Mouse (Mus musculus): ENCODE measurements around the gene Cmip. TPM values are rescaled to one million over a fixed set of nuclear protein-coding genes. Genes with fewer than 3 reads are reported as not detected.

Gene Cmip
- polyA plus RNA-seq, 1 experiment from 2014 or later = 28.5 TPM

- 64% methylated on average over 8 of the region's 8 CpGs for WGBS
- H3K4me2 ChIP-seq = no peak overlapping the region
- no peak overlapping the region for H3K4me3 ChIP-seq (ENCODE audit: low read depth, low read length)
- DNase-seq (ENCODE audit: low spot score, missing footprints) (no peak), ATAC-seq (ENCODE audit: low FRiP score) (peak; percentile 49; the same call in 1 of the 2 replicates)
- 0 out of 2 replicates have a peak overlapping the region, but pooled peaks have one; percentile 59 for H3K27ac ChIP-seq (ENCODE audit: low read depth, low read length)
- no peaks in the 10 kb centered on the region for H3K36me3 ChIP-seq (ENCODE audit: control insufficient read depth, insufficient read depth, low read length)
- H3K9ac ChIP-seq (ENCODE audit: low read length) = no peak overlapping the region
- H3K4me1 ChIP-seq (ENCODE audit: control insufficient read depth, insufficient read depth, low read length) = peaks cover 22% of the 10 kb centered on the region
- no peaks in the 10 kb centered on the region for H3K9me3 ChIP-seq (ENCODE audit: control insufficient read depth, low read length)
- H3K27me3 ChIP-seq (ENCODE audit: control insufficient read depth, insufficient read depth, low read length) = no peaks in the 10 kb centered on the region
Measured at GRCm38 (mm10) chr8:117322715-117323310, 65.9 kb downstream of the Cmip start.

- H3K9me3 ChIP-seq (ENCODE audit: control insufficient read depth, low read length) = no peaks in the 10 kb centered on the region
- H3K9ac ChIP-seq (ENCODE audit: low read length) = no peak overlapping the region
- no peak overlapping the region for H3K27ac ChIP-seq (ENCODE audit: low read depth, low read length)
- no peak for ATAC-seq (ENCODE audit: low FRiP score)
- H3K27me3 ChIP-seq (ENCODE audit: control insufficient read depth, insufficient read depth, low read length) = no peaks in the 10 kb centered on the region
- no peaks in the 10 kb centered on the region for H3K36me3 ChIP-seq (ENCODE audit: control insufficient read depth, insufficient read depth, low read length)
- H3K4me3 ChIP-seq (ENCODE audit: low read depth, low read length) = no peak overlapping the region
- no peak for DNase-seq (ENCODE audit: low spot score, missing footprints)
- no peak overlapping the region for H3K4me2 ChIP-seq
- peaks cover 32% of the 10 kb centered on the region for H3K4me1 ChIP-seq (ENCODE audit: control insufficient read depth, insufficient read depth, low read length)
- 94% methylated on average over 9 of the region's 9 CpGs for WGBS
Measured at GRCm38 (mm10) chr8:117324821-117325220, 68.0 kb downstream of the Cmip start.

GRCm38 (mm10) chr8:117326735-117327134, 69.9 kb downstream of the Cmip start:
- ATAC-seq (ENCODE audit: low FRiP score) (no peak), DNase-seq (ENCODE audit: low spot score, missing footprints) (no peak)
- H3K4me1 ChIP-seq (ENCODE audit: control insufficient read depth, insufficient read depth, low read length) = peaks cover 29% of the 10 kb centered on the region
- no peak overlapping the region for H3K27ac ChIP-seq (ENCODE audit: low read depth, low read length)
- no peak overlapping the region for H3K9ac ChIP-seq (ENCODE audit: low read length)
- H3K4me2 ChIP-seq = no peak overlapping the region
- no peaks in the 10 kb centered on the region for H3K27me3 ChIP-seq (ENCODE audit: control insufficient read depth, insufficient read depth, low read length)
- no peaks in the 10 kb centered on the region for H3K9me3 ChIP-seq (ENCODE audit: control insufficient read depth, low read length)
- H3K4me3 ChIP-seq (ENCODE audit: low read depth, low read length) = no peak overlapping the region
- H3K36me3 ChIP-seq (ENCODE audit: control insufficient read depth, insufficient read depth, low read length) = no peaks in the 10 kb centered on the region
- WGBS = 90% methylated on average over 5 of the region's 5 CpGs

- Histone ChIP-seq H3K27ac (ENCODE audit: low read depth, low read length) (no peak overlapping the region; the same call in 1 of the 2 replicates), H3K4me2 (no peak overlapping the region), H3K9ac (ENCODE audit: low read length) (peak overlapping the region; percentile 20; the same call in 1 of the 2 replicates), H3K4me3 (ENCODE audit: low read depth, low read length) (no peak overlapping the region), H3K9me3 (ENCODE audit: control insufficient read depth, low read length) (no peaks in the 10 kb centered on the region), H3K36me3 (ENCODE audit: control insufficient read depth, insufficient read depth, low read length) (no peaks in the 10 kb centered on the region), H3K4me1 (ENCODE audit: control insufficient read depth, insufficient read depth, low read length) (peaks cover 22% of the 10 kb centered on the region), H3K27me3 (ENCODE audit: control insufficient read depth, insufficient read depth, low read length) (no peaks in the 10 kb centered on the region)
- DNase-seq (ENCODE audit: low spot score, missing footprints) = no peak
- WGBS = 56% methylated on average over 7 of the region's 7 CpGs
- ATAC-seq (ENCODE audit: low FRiP score) = no peak
Measured at GRCm38 (mm10) chr8:117327385-117327837, 70.5 kb downstream of the Cmip start.

GRCm38 (mm10) chr8:117328758-117329157, 71.9 kb downstream of the Cmip start:
- no peak overlapping the region for H3K9ac ChIP-seq (ENCODE audit: low read length)
- no peaks in the 10 kb centered on the region for H3K9me3 ChIP-seq (ENCODE audit: control insufficient read depth, low read length)
- no peaks in the 10 kb centered on the region for H3K27me3 ChIP-seq (ENCODE audit: control insufficient read depth, insufficient read depth, low read length)
- no peak overlapping the region for H3K4me3 ChIP-seq (ENCODE audit: low read depth, low read length)
- H3K36me3 ChIP-seq (ENCODE audit: control insufficient read depth, insufficient read depth, low read length) = no peaks in the 10 kb centered on the region
- H3K4me2 ChIP-seq = no peak overlapping the region
- 86% methylated on average over 9 of the region's 9 CpGs for WGBS
- H3K27ac ChIP-seq (ENCODE audit: low read depth, low read length) = no peak overlapping the region
- ATAC-seq (ENCODE audit: low FRiP score) (no peak), DNase-seq (ENCODE audit: low spot score, missing footprints) (no peak)
- peaks cover 24% of the 10 kb centered on the region for H3K4me1 ChIP-seq (ENCODE audit: control insufficient read depth, insufficient read depth, low read length)

GRCm38 (mm10) chr8:117329167-117329566, 72.3 kb downstream of the Cmip start:
- DNase-seq (ENCODE audit: low spot score, missing footprints) (no peak), ATAC-seq (ENCODE audit: low FRiP score) (no peak)
- Histone ChIP-seq H3K9me3 (ENCODE audit: control insufficient read depth, low read length) (no peaks in the 10 kb centered on the region), H3K36me3 (ENCODE audit: control insufficient read depth, insufficient read depth, low read length) (no peaks in the 10 kb centered on the region), H3K4me3 (ENCODE audit: low read depth, low read length) (no peak overlapping the region), H3K4me2 (no peak overlapping the region), H3K27ac (ENCODE audit: low read depth, low read length) (no peak overlapping the region), H3K9ac (ENCODE audit: low read length) (no peak overlapping the region), H3K4me1 (ENCODE audit: control insufficient read depth, insufficient read depth, low read length) (peaks cover 27% of the 10 kb centered on the region), H3K27me3 (ENCODE audit: control insufficient read depth, insufficient read depth, low read length) (no peaks in the 10 kb centered on the region)
- 71% methylated on average over 9 of the region's 9 CpGs for WGBS

- Histone ChIP-seq H3K27me3 (ENCODE audit: control insufficient read depth, insufficient read depth, low read length) (no peaks in the 10 kb centered on the region), H3K4me1 (ENCODE audit: control insufficient read depth, insufficient read depth, low read length) (peaks cover 33% of the 10 kb centered on the region), H3K4me2 (no peak overlapping the region), H3K4me3 (ENCODE audit: low read depth, low read length) (no peak overlapping the region), H3K36me3 (ENCODE audit: control insufficient read depth, insufficient read depth, low read length) (no peaks in the 10 kb centered on the region), H3K9ac (ENCODE audit: low read length) (no peak overlapping the region), H3K27ac (ENCODE audit: low read depth, low read length) (no peak overlapping the region), H3K9me3 (ENCODE audit: control insufficient read depth, low read length) (no peaks in the 10 kb centered on the region)
- WGBS = 50% methylated on average over 2 of the region's 2 CpGs
- no peak for ATAC-seq (ENCODE audit: low FRiP score)
- no peak for DNase-seq (ENCODE audit: low spot score, missing footprints)
Measured at GRCm38 (mm10) chr8:117329903-117330302, 73.0 kb downstream of the Cmip start.

GRCm38 (mm10) chr8:117332229-117333010, 75.6 kb downstream of the Cmip start:
- DNase-seq (ENCODE audit: low spot score, missing footprints) = no peak
- H3K27me3 ChIP-seq (ENCODE audit: control insufficient read depth, insufficient read depth, low read length) = no peaks in the 10 kb centered on the region
- WGBS = 88% methylated on average over 27 of the region's 27 CpGs
- no peaks in the 10 kb centered on the region for H3K9me3 ChIP-seq (ENCODE audit: control insufficient read depth, low read length)
- H3K36me3 ChIP-seq (ENCODE audit: control insufficient read depth, insufficient read depth, low read length) = no peaks in the 10 kb centered on the region
- H3K4me2 ChIP-seq = no peak overlapping the region
- peaks cover 34% of the 10 kb centered on the region for H3K4me1 ChIP-seq (ENCODE audit: control insufficient read depth, insufficient read depth, low read length)
- no peak overlapping the region for H3K27ac ChIP-seq (ENCODE audit: low read depth, low read length)
- H3K4me3 ChIP-seq (ENCODE audit: low read depth, low read length) = no peak overlapping the region
- ATAC-seq (ENCODE audit: low FRiP score) = no peak
- H3K9ac ChIP-seq (ENCODE audit: low read length) = no peak overlapping the region

- Histone ChIP-seq H3K9me3 (ENCODE audit: control insufficient read depth, low read length) (no peaks in the 10 kb centered on the region), H3K4me2 (no peak overlapping the region), H3K4me3 (ENCODE audit: low read depth, low read length) (no peak overlapping the region), H3K9ac (ENCODE audit: low read length) (peak overlapping the region; percentile 27; the same call in 1 of the 2 replicates), H3K27ac (ENCODE audit: low read depth, low read length) (no peak overlapping the region), H3K27me3 (ENCODE audit: control insufficient read depth, insufficient read depth, low read length) (no peaks in the 10 kb centered on the region), H3K36me3 (ENCODE audit: control insufficient read depth, insufficient read depth, low read length) (no peaks in the 10 kb centered on the region), H3K4me1 (ENCODE audit: control insufficient read depth, insufficient read depth, low read length) (peaks cover 30% of the 10 kb centered on the region)
- 59% methylated on average over 6 of the region's 6 CpGs for WGBS
- ATAC-seq (ENCODE audit: low FRiP score) (no peak), DNase-seq (ENCODE audit: low spot score, missing footprints) (peak; percentile 66)
Measured at GRCm38 (mm10) chr8:117333619-117334018, 76.8 kb downstream of the Cmip start.
